Mouse (Mus musculus) adrenal gland, postnatal 25 days (tissue): Measurements from ENCODE around the gene Rbm20. TPM values are rescaled to one million over a fixed set of nuclear protein-coding genes. Genes with fewer than 3 reads are reported as not detected.
A peak's percentile ranks its signal among the peaks of the same experiment; 100 is the strongest.
"Not testable (repeated sequence)": the region's sequence is repeated elsewhere in the genome, so short reads cannot be mapped to it uniquely, and the experiment has no call there.

Experiments used
- DNase-seq: peaks from one replicate; pipeline ENCODE4 v3.0.0; 2021; ENCODE audit warnings: mixed read lengths
- total RNA-seq: library from RNA; stranded (reverse); gene quantifications from 2 replicates; pipeline ENCODE4 v1.2.3, GENCODE M21; 2021

Gene Rbm20
- total RNA-seq, 1 experiment from 2014 or later, result 2.2 TPM

GRCm38 (mm10) chr19:53903507-53904321 is 226.6 kb downstream of the Rbm20 start:
- peak; percentile 49 for DNase-seq

- no peak for DNase-seq
Measured at GRCm38 (mm10) chr19:53904833-53905480, 227.9 kb downstream of the Rbm20 start.

- no peak for DNase-seq
Measured at GRCm38 (mm10) chr19:53906033-53906702, 229.1 kb downstream of the Rbm20 start.

GRCm38 (mm10) chr19:53906703-53907070 is 229.6 kb downstream of the Rbm20 start:
- not testable (repeated sequence) for DNase-seq

- no peak for DNase-seq
Measured at GRCm38 (mm10) chr19:53914950-53915349, 237.8 kb downstream of the Rbm20 start.

Other genes starting within 250 kb of the Rbm20 start
- gene Dusp5, start 148.2 kb upstream of the Rbm20 start, total RNA-seq, result 6.0 and 11.3 TPM in 2 replicates
- gene Nutf2-ps1, start 88.2 kb upstream of the Rbm20 start, total RNA-seq, result 52.6 and 90.3 TPM in 2 replicates
- 39.2 and 43.3 TPM in 2 replicates for gene Smc3, start 76.9 kb upstream of the Rbm20 start, total RNA-seq
- 112 and 144 TPM in 2 replicates for gene Pdcd4, start 214.9 kb downstream of the Rbm20 start, total RNA-seq